Mouse (Mus musculus) brain, embryonic 14.5 days (tissue): ENCODE measurements around the gene Cacnb1.

Source experiments
- CTCF ChIP-seq: fragments of 200-500 bp; IDR thresholded peaks from 2 replicates; pipeline ENCODE4 v1.5.1; 2012; ENCODE audit warnings: inconsistent platforms, mild to moderate bottlenecking, moderate library complexity, borderline replicate concordance; ENCODE audit not compliant: insufficient read depth, insufficient read length; ENCODE audit errors: extremely low read depth
- POLR2A ChIP-seq: fragments of 200-500 bp; IDR thresholded peaks from 2 replicates; pipeline ENCODE4 v1.6.1; 2012; ENCODE audit warnings: mild to moderate bottlenecking, inconsistent platforms, borderline replicate concordance; ENCODE audit not compliant: poor library complexity, insufficient read depth, insufficient read length, severe bottlenecking; ENCODE audit errors: extremely low read depth

DNA sequence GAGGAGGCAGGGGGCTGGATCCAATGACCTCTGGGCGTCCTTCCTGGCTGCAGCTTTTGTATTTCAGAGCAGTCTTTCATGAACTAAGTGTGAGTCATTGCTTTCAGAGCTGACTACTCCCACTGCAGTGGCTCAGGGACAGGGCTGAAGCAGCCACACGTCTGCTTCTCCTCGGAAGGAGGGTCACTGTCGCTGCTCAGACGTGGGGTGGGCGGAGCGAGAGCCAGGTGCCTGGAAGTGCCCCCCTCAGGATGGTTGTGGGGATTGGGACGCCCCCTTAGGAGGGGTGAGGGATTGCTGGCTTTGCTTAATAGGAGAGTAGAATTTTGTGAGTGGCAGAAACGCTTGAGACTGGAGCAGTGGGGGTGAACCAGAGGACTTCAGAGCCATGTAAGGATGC is 34.6 kb upstream of the Cacnb1 start:
- TF ChIP-seq CTCF (no peak), POLR2A (no peak)
